Mouse (Mus musculus) liver, embryonic 15.5 days (tissue): ENCODE measurements around the gene Fgf16. TPM values are rescaled to one million over a fixed set of nuclear protein-coding genes. Genes with fewer than 3 reads are reported as not detected.

ENCODE experiments used
- ATAC-seq: fragments of 200-750 bp; cut with Nextera tagmentation; 2 replicates; pipeline ENCODE4 v1.8.0; 2017; ENCODE audit warnings: moderate number of reproducible peaks, mild to moderate bottlenecking, moderate library complexity; ENCODE audit not compliant: insufficient read depth
- H3K27ac ChIP-seq: fragments of 300-500 bp; sonication (generic); replicated peaks from 2 replicates; pipeline ENCODE4 v1.5.1; 2015; ENCODE audit warnings: mild to moderate bottlenecking, inconsistent platforms
- H3K27me3 ChIP-seq: fragments of 300-500 bp; sonication (generic); 2 replicates; pipeline ENCODE4 v1.6.1; 2015; ENCODE audit warnings: mild to moderate bottlenecking, inconsistent platforms
- H3K36me3 ChIP-seq: fragments of 300-500 bp; sonication (generic); replicated peaks from 2 replicates; pipeline ENCODE4 v1.6.1; 2015; ENCODE audit warnings: moderate library complexity, mild to moderate bottlenecking, inconsistent platforms
- H3K4me1 ChIP-seq: fragments of 300-500 bp; sonication (generic); replicated peaks from 2 replicates; pipeline ENCODE4 v1.6.1; 2015; ENCODE audit warnings: inconsistent platforms
- H3K4me2 ChIP-seq: fragments of 300-500 bp; sonication (generic); 2 replicates; pipeline ENCODE4 v1.6.1; 2015; ENCODE audit warnings: moderate library complexity, mild to moderate bottlenecking, inconsistent platforms
- H3K4me3 ChIP-seq: fragments of 300-500 bp; sonication (generic); replicated peaks from 2 replicates; pipeline ENCODE4 v1.5.1; 2015; ENCODE audit warnings: mild to moderate bottlenecking, inconsistent platforms
- H3K9ac ChIP-seq: fragments of 300-500 bp; sonication (generic); 2 replicates; pipeline ENCODE4 v1.6.1; 2015; ENCODE audit warnings: moderate library complexity, mild to moderate bottlenecking, inconsistent platforms
- H3K9me3 ChIP-seq: fragments of 300-500 bp; sonication (generic); replicated peaks from 2 replicates; pipeline ENCODE4 v1.6.1; 2016; ENCODE audit warnings: inconsistent platforms
- WGBS: fragments of 180-500 bp; shearing (Covaris S2); methylation state at CpG from one replicate; pipeline ENCODE4 v1.1.7; 2015; ENCODE audit warnings: mixed read lengths; ENCODE audit not compliant: insufficient replicate concordance; 5-methylcytosine and 5-hydroxymethylcytosine counted together
- polyA plus RNA-seq: library from polyadenylated mRNA; unstranded; fragments of >200 nt; fragmentation: Nextera tagmentation; extraction: Ambion mirVana; gene quantifications from 2 replicates; pipeline ENCODE4 v1.2.1, GENCODE M21; 2015

Gene Fgf16
- polyA plus RNA-seq, 1 experiment from 2014 or later, result not detected

- no peak overlapping the region for H3K27ac ChIP-seq
- H3K4me1 ChIP-seq, result no peaks in the 10 kb centered on the region
- no peak overlapping the region for H3K4me2 ChIP-seq
- no peaks in the 10 kb centered on the region for H3K9me3 ChIP-seq
- WGBS, result 42% methylated on average over 9 of the region's 9 CpGs
- H3K36me3 ChIP-seq, result no peaks in the 10 kb centered on the region
- peaks cover 61% of the 10 kb centered on the region for H3K27me3 ChIP-seq
- no peak overlapping the region for H3K4me3 ChIP-seq
- H3K9ac ChIP-seq, result no peak overlapping the region
- no peak for ATAC-seq
Observed at GRCm38 (mm10) chrX:105767177-105767764, 3.2 kb downstream of the Fgf16 start.

- H3K4me3 ChIP-seq, result no peak overlapping the region
- H3K9ac ChIP-seq, result no peak overlapping the region
- peaks cover 57% of the 10 kb centered on the region for H3K27me3 ChIP-seq
- H3K27ac ChIP-seq, result no peak overlapping the region
- H3K9me3 ChIP-seq, result no peaks in the 10 kb centered on the region
- no peak for ATAC-seq
- no peaks in the 10 kb centered on the region for H3K36me3 ChIP-seq
- no peaks in the 10 kb centered on the region for H3K4me1 ChIP-seq
- 58% methylated on average over 3 of the region's 3 CpGs for WGBS
- no peak overlapping the region for H3K4me2 ChIP-seq
Observed at GRCm38 (mm10) chrX:105767932-105768331, 3.9 kb downstream of the Fgf16 start.

GRCm38 (mm10) chrX:105773281-105773680 lies 9.2 kb downstream of the Fgf16 start:
- Histone ChIP-seq H3K36me3 (no peaks in the 10 kb centered on the region), H3K4me1 (no peaks in the 10 kb centered on the region), H3K9ac (no peak overlapping the region), H3K27me3 (peaks cover 5% of the 10 kb centered on the region; the same call in 1 of the 2 replicates), H3K4me3 (no peak overlapping the region), H3K4me2 (no peak overlapping the region), H3K9me3 (no peaks in the 10 kb centered on the region), H3K27ac (no peak overlapping the region)
- ATAC-seq, result no peak
- 75% methylated on average over 5 of the region's 5 CpGs for WGBS

- WGBS, result 53% methylated on average over 8 of the region's 8 CpGs
- no peak overlapping the region for H3K4me3 ChIP-seq
- no peaks in the 10 kb centered on the region for H3K9me3 ChIP-seq
- ATAC-seq, result no peak
- no peaks in the 10 kb centered on the region for H3K4me1 ChIP-seq
- H3K27ac ChIP-seq, result no peak overlapping the region
- no peaks in the 10 kb centered on the region for H3K36me3 ChIP-seq
- no peaks in the 10 kb centered on the region for H3K27me3 ChIP-seq
- no peak overlapping the region for H3K9ac ChIP-seq
- no peak overlapping the region for H3K4me2 ChIP-seq
Observed at GRCm38 (mm10) chrX:105794806-105795403, 30.8 kb downstream of the Fgf16 start.

- 49% methylated on average over 5 of the region's 5 CpGs for WGBS
Observed at GRCm38 (mm10) chrX:105824462-105824861, 60.4 kb downstream of the Fgf16 start.

More at GRCm38 (mm10) chrX:105824462-105824861, 60.4 kb downstream of the Fgf16 start:
- no peak for ATAC-seq
- Histone ChIP-seq H3K4me1 (no peaks in the 10 kb centered on the region), H3K9ac (no peak overlapping the region), H3K9me3 (no peaks in the 10 kb centered on the region), H3K4me3 (no peak overlapping the region), H3K4me2 (no peak overlapping the region), H3K36me3 (peaks cover 36% of the 10 kb centered on the region), H3K27me3 (no peaks in the 10 kb centered on the region), H3K27ac (no peak overlapping the region)

Other genes starting within 250 kb of the Fgf16 start
- 37.4 and 39.3 TPM in 2 replicates for gene Atrx, start 165.1 kb downstream of the Fgf16 start, polyA plus RNA-seq
- gene Magt1, start 247.6 kb downstream of the Fgf16 start, polyA plus RNA-seq, result 29.1 and 30.3 TPM in 2 replicates